8 mouse cellular contexts compared by ENCODE assay signal in genomic region chr3:9076696-9077095, GRCm38 (mm10).
DNase-seq lines count a peak whose midpoint lies in the region; ATAC-seq and TF ChIP-seq lines count a peak whose summit lies in the region.

No protein-coding gene starts in this region.

- DNase-seq in heart, adult 11 months = peak; percentile 94
- no peak for DNase-seq in heart, embryonic 10.5 days (ENCODE audit: low spot score)
- DNase-seq in left cerebral cortex, adult 11 months (ENCODE audit: low spot score) = peak; percentile 37
- DNase-seq in midbrain, postnatal 0 days (ENCODE audit: low spot score) = peak; percentile 54
- DNase-seq in spleen, postnatal 10 days (ENCODE audit: low spot score in 2 of 2) = peak; percentile 11 to 52

- 18% methylated on average over 3 of the region's 3 CpGs for WGBS in heart, embryonic 10.5 days
- WGBS in forebrain, embryonic 13.5 days = 18% methylated on average over 3 of the region's 3 CpGs
- 24% methylated on average over 3 of the region's 3 CpGs for WGBS in midbrain, postnatal 0 days

- peak; percentile 51; the same call in 1 of the 2 replicates for ATAC-seq in forebrain, embryonic 13.5 days
- peak; percentile 86 for ATAC-seq in inflammation-experienced regulatory T-cells, adult 6 months
- peak; percentile 27; the same call in 1 of the 2 replicates for ATAC-seq in midbrain, postnatal 0 days (ENCODE audit: low FRiP score)

- H3K27me3 ChIP-seq in heart, embryonic 10.5 days (ENCODE audit: insufficient read depth, poor library complexity, severe bottlenecking) = no peaks in the 10 kb centered on the region
- H3K27me3 ChIP-seq in forebrain, embryonic 13.5 days = no peaks in the 10 kb centered on the region
- no peaks in the 10 kb centered on the region for H3K27me3 ChIP-seq in midbrain, postnatal 0 days (ENCODE audit: insufficient read depth, low read length)

- H3K9ac ChIP-seq in forebrain, embryonic 13.5 days = no peak overlapping the region
- no peak overlapping the region for H3K9ac ChIP-seq in midbrain, postnatal 0 days (replicated peaks; ENCODE audit: low read length, poor library complexity, severe bottlenecking)

- TF ChIP-seq CTCF in bone marrow macrophage, adult 2 months (IDR thresholded peaks at IDR 0.05; ENCODE audit: low read depth, low read length) = peak; percentile 89
- peak; percentile 73 for TF ChIP-seq CTCF in midbrain, postnatal 0 days (IDR thresholded peaks at IDR 0.05)

- 0 out of 2 replicates have a peak, but pooled peaks cover 8% of the 10 kb centered on the region for H3K4me1 ChIP-seq in heart, embryonic 10.5 days
- H3K4me1 ChIP-seq in bone marrow macrophage, adult 2 months (ENCODE audit: control insufficient read depth, insufficient read depth, low read length) = no peaks in the 10 kb centered on the region
- no peaks in the 10 kb centered on the region for H3K4me1 ChIP-seq in forebrain, embryonic 13.5 days
- no peaks in the 10 kb centered on the region for H3K4me1 ChIP-seq in midbrain, postnatal 0 days (ENCODE audit: insufficient read depth, low read length)

- no peaks in the 10 kb centered on the region for H3K36me3 ChIP-seq in heart, embryonic 10.5 days
- H3K36me3 ChIP-seq in forebrain, embryonic 13.5 days (ENCODE audit: poor library complexity, severe bottlenecking) = no peaks in the 10 kb centered on the region
- H3K36me3 ChIP-seq in midbrain, postnatal 0 days (ENCODE audit: insufficient read depth, low read length) = no peaks in the 10 kb centered on the region

- H3K4me2 ChIP-seq in forebrain, embryonic 13.5 days = no peak overlapping the region
- H3K4me2 ChIP-seq in midbrain, postnatal 0 days (ENCODE audit: low read depth, low read length, poor library complexity, severe bottlenecking) = no peak overlapping the region

- TF ChIP-seq POLR2A in bone marrow macrophage, adult 2 months (IDR thresholded peaks at IDR 0.05; ENCODE audit: borderline replicate concordance, low read depth, low read length) = no peak

- H3K4me3 ChIP-seq in heart, embryonic 10.5 days = no peak overlapping the region
- no peak overlapping the region for H3K4me3 ChIP-seq in bone marrow macrophage, adult 2 months (ENCODE audit: insufficient read depth, low read length)
- H3K4me3 ChIP-seq in forebrain, embryonic 13.5 days = no peak overlapping the region
- no peak overlapping the region for H3K4me3 ChIP-seq in midbrain, postnatal 0 days (ENCODE audit: low read depth, low read length)

- H3K9me3 ChIP-seq in heart, embryonic 10.5 days = no peaks in the 10 kb centered on the region
- H3K9me3 ChIP-seq in forebrain, embryonic 13.5 days (replicated peaks) = no peaks in the 10 kb centered on the region
- no peaks in the 10 kb centered on the region for H3K9me3 ChIP-seq in midbrain, postnatal 0 days (ENCODE audit: low read length)

- no peak overlapping the region for H3K27ac ChIP-seq in heart, embryonic 10.5 days
- H3K27ac ChIP-seq in bone marrow macrophage, adult 2 months (ENCODE audit: insufficient read depth, low read depth, low read length) = no peak overlapping the region
- H3K27ac ChIP-seq in forebrain, embryonic 13.5 days = no peak overlapping the region
- no peak overlapping the region for H3K27ac ChIP-seq in midbrain, postnatal 0 days (ENCODE audit: low read depth, low read length)

Comparison
In these comparisons a context has a peak if more than half of its experiments do, and no peak if none do; other contexts are left out.
1. ATAC-seq: peak in every context shown above with its lines; median percentile 86 in inflammation-experienced regulatory T-cells, adult 6 months; 51 in forebrain, embryonic 13.5 days; 27 in midbrain, postnatal 0 days.